Mouse (Mus musculus) heart, embryonic 13.5 days (tissue): ENCODE measurements around the gene Sox4. TPM values are rescaled to one million over a fixed set of nuclear protein-coding genes. Genes with fewer than 3 reads are reported as not detected.

Experiments
- ATAC-seq: fragments of 200-750 bp; cut with Nextera tagmentation; 2 replicates; pipeline ENCODE4 v1.8.0; 2017; ENCODE audit warnings: moderate TSS enrichment; ENCODE audit not compliant: insufficient number of reproducible peaks, low FRiP score, low TSS enrichment; ENCODE audit errors: extremely low read depth
- H3K27ac ChIP-seq: fragments of 300-500 bp; sonication (generic); replicated peaks from 2 replicates; pipeline ENCODE4 v1.5.1; 2015; ENCODE audit warnings: moderate library complexity, mild to moderate bottlenecking, inconsistent platforms
- H3K27me3 ChIP-seq: fragments of 300-500 bp; sonication (generic); replicated peaks from 2 replicates; pipeline ENCODE4 v1.6.1; 2015; ENCODE audit warnings: mild to moderate bottlenecking, inconsistent platforms
- H3K36me3 ChIP-seq: fragments of 300-500 bp; sonication (generic); 2 replicates; pipeline ENCODE4 v1.6.1; 2015; ENCODE audit warnings: mild to moderate bottlenecking, inconsistent platforms
- H3K4me1 ChIP-seq: fragments of 300-500 bp; sonication (generic); 2 replicates; pipeline ENCODE4 v1.6.1; 2015; ENCODE audit warnings: inconsistent platforms
- H3K4me2 ChIP-seq: fragments of 300-500 bp; sonication (generic); 2 replicates; pipeline ENCODE4 v1.6.1; 2015; ENCODE audit warnings: inconsistent platforms, mild to moderate bottlenecking, moderate library complexity
- H3K4me3 ChIP-seq: fragments of 300-500 bp; sonication (generic); 2 replicates; pipeline ENCODE4 v1.5.1; 2015; ENCODE audit warnings: moderate library complexity, mild to moderate bottlenecking, inconsistent platforms
- H3K9ac ChIP-seq: fragments of 300-500 bp; sonication (generic); 2 replicates; pipeline ENCODE4 v1.6.1; 2015; ENCODE audit warnings: inconsistent platforms, mild to moderate bottlenecking, moderate library complexity
- H3K9me3 ChIP-seq: fragments of 300-500 bp; sonication (generic); 2 replicates; pipeline ENCODE4 v1.6.1; 2016; ENCODE audit warnings: inconsistent platforms
- WGBS: fragments of 180-500 bp; shearing (Covaris S2); methylation state at CpG from one replicate; pipeline ENCODE4 v1.1.7; 2015; ENCODE audit warnings: mixed read lengths; 5-methylcytosine and 5-hydroxymethylcytosine counted together
- polyA plus RNA-seq: library from polyadenylated mRNA; unstranded; fragments of >200 nt; fragmentation: Nextera tagmentation; extraction: Ambion mirVana; gene quantifications from 2 replicates; pipeline ENCODE4 v1.2.1, GENCODE M21; 2015

Sox4 gene
- polyA plus RNA-seq, 1 experiment from 2014 or later: 37.9 TPM

GRCm38 (mm10) chr13:28957765-28958164 lies 4.3 kb upstream of the Sox4 start:
- Histone ChIP-seq H3K4me3 (peak overlapping the region; percentile 61), H3K27ac (peak overlapping the region; percentile 98), H3K4me2 (peak overlapping the region; percentile 91), H3K4me1 (peaks cover 20% of the 10 kb centered on the region), H3K27me3 (no peaks in the 10 kb centered on the region), H3K36me3 (no peaks in the 10 kb centered on the region), H3K9me3 (no peaks in the 10 kb centered on the region), H3K9ac (peak overlapping the region; percentile 88)
- WGBS: 1% methylated on average over 16 of the region's 16 CpGs
- no peak for ATAC-seq

- WGBS: under 1% methylated on average over 92 of the region's 98 CpGs
- H3K9ac ChIP-seq: peak overlapping the region; percentile 100
- peak; percentile 15; the same call in 1 of the 2 replicates for ATAC-seq
- peak overlapping the region; percentile 73 for H3K4me2 ChIP-seq
- peak overlapping the region; percentile 100 for H3K27ac ChIP-seq
- no peaks in the 10 kb centered on the region for H3K27me3 ChIP-seq
- no peaks in the 10 kb centered on the region for H3K9me3 ChIP-seq
- peaks cover 22% of the 10 kb centered on the region for H3K4me1 ChIP-seq
- H3K36me3 ChIP-seq: peaks cover 10% of the 10 kb centered on the region
- H3K4me3 ChIP-seq: peak overlapping the region; percentile 100
Observed at GRCm38 (mm10) chr13:28952576-28953571, 639 bp downstream of the Sox4 start.

- Histone ChIP-seq H3K4me1 (peaks cover 24% of the 10 kb centered on the region), H3K4me2 (peak overlapping the region; percentile 73), H3K9ac (peak overlapping the region; percentile 100), H3K27ac (peak overlapping the region; percentile 100), H3K9me3 (no peaks in the 10 kb centered on the region), H3K36me3 (peaks cover 10% of the 10 kb centered on the region), H3K4me3 (peak overlapping the region; percentile 100), H3K27me3 (no peaks in the 10 kb centered on the region)
- ATAC-seq: no peak
- WGBS: under 1% methylated on average over 88 of the region's 92 CpGs
Observed at GRCm38 (mm10) chr13:28951691-28952575, 1.6 kb downstream of the Sox4 start.

- peaks cover 10% of the 10 kb centered on the region for H3K36me3 ChIP-seq
- H3K4me1 ChIP-seq: peaks cover 29% of the 10 kb centered on the region
- ATAC-seq: no peak
- 0% methylated on average over 32 of the region's 32 CpGs for WGBS
- peak overlapping the region; percentile 73 for H3K4me2 ChIP-seq
- no peaks in the 10 kb centered on the region for H3K9me3 ChIP-seq
- H3K9ac ChIP-seq: peak overlapping the region; percentile 100
- H3K4me3 ChIP-seq: peak overlapping the region; percentile 100
- no peaks in the 10 kb centered on the region for H3K27me3 ChIP-seq
- peak overlapping the region; percentile 100 for H3K27ac ChIP-seq
Observed at GRCm38 (mm10) chr13:28950623-28951491, 2.7 kb downstream of the Sox4 start.

- no peak for ATAC-seq
- Histone ChIP-seq H3K4me2 (peak overlapping the region; percentile 73), H3K9ac (peak overlapping the region; percentile 100), H3K27me3 (no peaks in the 10 kb centered on the region), H3K27ac (peak overlapping the region; percentile 100), H3K4me1 (peaks cover 31% of the 10 kb centered on the region), H3K36me3 (peaks cover 10% of the 10 kb centered on the region), H3K9me3 (no peaks in the 10 kb centered on the region), H3K4me3 (peak overlapping the region; percentile 100)
- under 1% methylated on average over 9 of the region's 9 CpGs for WGBS
Observed at GRCm38 (mm10) chr13:28950266-28950622, 3.3 kb downstream of the Sox4 start.

- H3K9me3 ChIP-seq: no peaks in the 10 kb centered on the region
- peaks cover 27% of the 10 kb centered on the region for H3K4me1 ChIP-seq
- peak overlapping the region; percentile 66 for H3K27ac ChIP-seq
- peaks cover 10% of the 10 kb centered on the region for H3K36me3 ChIP-seq
- H3K4me2 ChIP-seq: peak overlapping the region; percentile 73
- ATAC-seq: no peak
- no peaks in the 10 kb centered on the region for H3K27me3 ChIP-seq
- peak overlapping the region; percentile 100 for H3K4me3 ChIP-seq
- 11% methylated on average over 11 of the region's 11 CpGs for WGBS
- peak overlapping the region; percentile 84 for H3K9ac ChIP-seq
Observed at GRCm38 (mm10) chr13:28949279-28949915, 4.1 kb downstream of the Sox4 start.

GRCm38 (mm10) chr13:28948541-28948940 lies 5.0 kb downstream of the Sox4 start:
- Histone ChIP-seq H3K36me3 (peaks cover 10% of the 10 kb centered on the region), H3K9ac (peak overlapping the region; percentile 84), H3K4me3 (peak overlapping the region; percentile 100), H3K27ac (peak overlapping the region; percentile 67), H3K9me3 (no peaks in the 10 kb centered on the region), H3K27me3 (no peaks in the 10 kb centered on the region), H3K4me1 (peaks cover 24% of the 10 kb centered on the region), H3K4me2 (peak overlapping the region; percentile 73)
- WGBS: 6% methylated on average over 10 of the region's 10 CpGs
- ATAC-seq: no peak

GRCm38 (mm10) chr13:28947740-28948441 lies 5.6 kb downstream of the Sox4 start:
- Histone ChIP-seq H3K9ac (peak overlapping the region; percentile 34), H3K9me3 (no peaks in the 10 kb centered on the region), H3K4me1 (peaks cover 25% of the 10 kb centered on the region), H3K4me3 (peak overlapping the region; percentile 100), H3K4me2 (peak overlapping the region; percentile 73), H3K27me3 (no peaks in the 10 kb centered on the region), H3K36me3 (peaks cover 10% of the 10 kb centered on the region), H3K27ac (peak overlapping the region; percentile 67)
- 35% methylated on average over 7 of the region's 7 CpGs for WGBS
- no peak for ATAC-seq

GRCm38 (mm10) chr13:28946565-28947135 lies 6.9 kb downstream of the Sox4 start:
- H3K36me3 ChIP-seq: peaks cover 8% of the 10 kb centered on the region
- 43% methylated on average over 8 of the region's 8 CpGs for WGBS
- H3K27me3 ChIP-seq: no peaks in the 10 kb centered on the region
- peaks cover 37% of the 10 kb centered on the region for H3K4me1 ChIP-seq
- no peak overlapping the region for H3K9ac ChIP-seq
- H3K4me3 ChIP-seq: no peak overlapping the region
- no peak overlapping the region for H3K4me2 ChIP-seq
- peak overlapping the region; percentile 46; the same call in 1 of the 2 replicates for H3K27ac ChIP-seq
- H3K9me3 ChIP-seq: no peaks in the 10 kb centered on the region
- ATAC-seq: no peak
